Comparison of ENCODE assay signal across 13 mouse cellular contexts in genomic region chr10:62058508-62059375, GRCm38 (mm10).
DNase-seq lines count a peak whose midpoint lies in the region; ATAC-seq lines count a peak whose summit lies in the region.
"Had no signal": no experiment of that assay in that cellular context is flagged by ENCODE, and none has a peak within 500 bp of the region (broad histone marks: within the 10 kb centered on the region; RNA-seq: fewer than 3 reads in every experiment).

No protein-coding gene starts in this region.

- no peak overlapping the region for H3K4me2 ChIP-seq in kidney, embryonic 14.5 days (replicated peaks; ENCODE audit: low read depth, low read length)
- H3K4me2 ChIP-seq in neural tube, embryonic 11.5 days (ENCODE audit: low read depth), result no peak overlapping the region
- H3K4me2 ChIP-seq: limb, embryonic 15.5 days had no signal

- WGBS in kidney, embryonic 14.5 days, result 28% methylated on average over 13 of the region's 13 CpGs
- 42% methylated on average over 13 of the region's 13 CpGs for WGBS in neural tube, embryonic 11.5 days

- ATAC-seq in kidney, embryonic 14.5 days (ENCODE audit: low FRiP score, low TSS enrichment), result peak; percentile 38; the same call in 1 of the 2 replicates
- ATAC-seq in neural tube, embryonic 11.5 days (ENCODE audit: insufficient read depth, low FRiP score, low TSS enrichment), result peak; percentile 76

- H3K9me3 ChIP-seq in kidney, embryonic 14.5 days (ENCODE audit: control insufficient read depth, low read length), result no peaks in the 10 kb centered on the region
- no peaks in the 10 kb centered on the region for H3K9me3 ChIP-seq in neural tube, embryonic 11.5 days (ENCODE audit: control insufficient read depth, low read length)
- H3K9me3 ChIP-seq: limb, embryonic 15.5 days had no signal

- H3K27ac ChIP-seq in kidney, embryonic 14.5 days (ENCODE audit: low read depth, low read length), result no peak overlapping the region
- H3K27ac ChIP-seq in neural tube, embryonic 11.5 days (ENCODE audit: low read depth, low read length), result peak overlapping the region; percentile 54; the same call in 1 of the 2 replicates
- H3K27ac ChIP-seq: limb, embryonic 15.5 days had no signal

- H3K27me3 ChIP-seq in kidney, embryonic 14.5 days (ENCODE audit: control insufficient read depth, insufficient read depth, low read length), result peaks cover 4% of the 10 kb centered on the region; the same call in 1 of the 2 replicates
- H3K27me3 ChIP-seq in neural tube, embryonic 11.5 days (ENCODE audit: control insufficient read depth, insufficient read depth, low read length), result no peaks in the 10 kb centered on the region
- H3K27me3 ChIP-seq: limb, embryonic 15.5 days had no signal

- DNase-seq in cerebellum, postnatal 10 days, result peak; percentile 62 to 64
- no peak for DNase-seq in cerebellum, adult 11-12 months
- DNase-seq in ES-CJ7 (ENCODE audit: low read depth, low spot score), result peak; percentile 59
- DNase-seq in neural tube, embryonic 11.5 days (ENCODE audit: low spot score), result peak; percentile 62
- DNase-seq in ovary, postnatal 14 days (ENCODE audit: low spot score), result no peak
- no peak for DNase-seq in cerebellum, postnatal 4 days (ENCODE audit: low spot score in 2 of 2)
- DNase-seq in testis, postnatal 10 days (ENCODE audit: low spot score), result no peak
- DNase-seq: adrenal gland, adult 8-10 months; cerebellum, adult 8-10 months; gastrocnemius, postnatal 14 days had no signal

- no peak overlapping the region for H3K4me3 ChIP-seq in kidney, embryonic 14.5 days (ENCODE audit: low read length)
- H3K4me3 ChIP-seq in neural tube, embryonic 11.5 days (ENCODE audit: low read depth, low read length), result no peak overlapping the region
- H3K4me3 ChIP-seq: erythroblast, embryonic 14.5 days; limb, embryonic 15.5 days had no signal

- peaks cover 29% of the 10 kb centered on the region for H3K4me1 ChIP-seq in kidney, embryonic 14.5 days (ENCODE audit: control insufficient read depth, insufficient read depth, low read length)
- peaks cover 27% of the 10 kb centered on the region for H3K4me1 ChIP-seq in neural tube, embryonic 11.5 days (ENCODE audit: control insufficient read depth, insufficient read depth, low read length)

- no peaks in the 10 kb centered on the region for H3K36me3 ChIP-seq in kidney, embryonic 14.5 days (ENCODE audit: control insufficient read depth, insufficient read depth, low read length)
- no peaks in the 10 kb centered on the region for H3K36me3 ChIP-seq in neural tube, embryonic 11.5 days (ENCODE audit: control insufficient read depth, insufficient read depth, low read length)
- H3K36me3 ChIP-seq: limb, embryonic 15.5 days had no signal

- no peak overlapping the region for H3K9ac ChIP-seq in kidney, embryonic 14.5 days (ENCODE audit: low read depth, low read length)
- H3K9ac ChIP-seq in neural tube, embryonic 11.5 days (ENCODE audit: low read length), result 0 out of 2 replicates have a peak overlapping the region, but pooled peaks have one; percentile 6
- H3K9ac ChIP-seq: limb, embryonic 15.5 days had no signal

Comparison
In these comparisons a context has a peak if more than half of its experiments do, and no peak if none do; other contexts are left out.
1. DNase-seq: peak in cerebellum, postnatal 10 days (2 of 2), ES-CJ7 (single experiment) and neural tube, embryonic 11.5 days (single experiment); none in cerebellum, adult 11-12 months (single experiment), ovary, postnatal 14 days (single experiment), cerebellum, postnatal 4 days (0 of 2) and testis, postnatal 10 days (single experiment).